Mouse (Mus musculus): Measurements from ENCODE around the gene Gm29582.
"Not testable (repeated sequence)": the region's sequence is repeated elsewhere in the genome, so short reads cannot be mapped to it uniquely, and the experiment has no call there.

Gm29582 gene

DNA sequence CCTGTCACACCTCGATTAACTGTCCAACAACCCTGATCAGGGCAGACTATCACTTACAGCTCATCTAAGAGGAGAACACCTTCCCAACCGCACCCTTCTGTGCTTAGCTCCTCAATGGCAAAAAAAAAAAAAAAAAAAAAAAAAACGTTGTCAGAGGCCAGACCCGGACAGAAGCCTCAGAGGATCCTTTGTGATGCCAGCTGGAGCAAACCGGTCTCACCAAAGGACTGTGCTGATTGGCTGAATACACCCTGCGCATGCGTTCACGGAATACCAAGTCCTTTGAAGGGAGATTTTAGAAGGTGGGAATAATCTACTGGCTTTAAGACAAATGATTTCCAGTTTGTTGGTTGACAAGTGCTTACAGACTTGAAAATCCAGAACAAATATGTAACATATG, at the start of gene Gm29582:
Gene Gm29582 (minus strand): TSS at position 101 of the 400 bp plus-strand sequence.
- DNase-seq: not testable (repeated sequence)

All from lung, postnatal 14 days (tissue).